11 mouse cellular contexts compared by ENCODE assay signal in the genomic region with DNA sequence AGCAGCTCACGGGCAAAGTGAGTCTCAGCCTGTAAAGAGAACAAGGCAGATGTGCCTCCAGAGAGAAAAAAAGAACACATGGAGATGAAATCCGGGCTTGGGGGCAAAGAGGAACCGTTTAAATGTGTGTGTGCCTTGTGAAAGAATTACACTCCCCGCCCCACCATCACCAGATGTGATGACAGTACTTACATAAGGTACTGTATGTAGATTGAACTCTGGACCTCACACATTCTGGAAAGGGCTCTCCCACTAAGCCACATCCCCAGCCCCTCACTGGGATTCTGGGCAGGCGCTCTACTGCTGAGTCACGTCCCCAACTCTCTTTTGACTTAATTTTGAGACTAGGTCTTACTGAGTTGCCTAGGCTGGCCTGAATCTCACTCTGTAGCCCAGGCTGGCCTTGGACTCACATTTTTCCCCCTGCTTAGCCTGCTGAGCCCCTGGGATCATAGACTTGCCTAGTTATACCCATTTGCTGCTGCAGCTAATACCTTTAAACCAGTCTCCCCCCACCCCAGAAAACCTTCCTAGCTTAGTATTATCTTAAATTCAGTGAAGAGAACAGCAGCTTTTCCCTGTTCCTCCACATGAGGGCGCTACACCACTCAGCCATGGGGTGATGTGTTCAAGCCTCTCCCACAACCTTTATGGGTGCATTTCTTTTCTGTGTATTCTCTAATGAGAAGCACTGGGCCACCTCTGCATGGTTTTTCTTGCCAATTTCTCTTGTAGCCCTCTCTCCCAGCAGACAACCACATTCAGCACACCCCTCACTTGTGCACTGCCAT. TPM values are rescaled to one million over a fixed set of nuclear protein-coding genes. Genes with fewer than 3 reads are reported as not detected.
DNase-seq lines count a peak whose midpoint lies in the region; ATAC-seq and TF ChIP-seq lines count a peak whose summit lies in the region.
"Had no signal": no experiment of that assay in that cellular context is flagged by ENCODE, and none has a peak within 500 bp of the region (broad histone marks: within the 10 kb centered on the region; RNA-seq: fewer than 3 reads in every experiment).

No protein-coding gene starts in this region.

- no peak overlapping the region for H3K4me2 ChIP-seq in midbrain, postnatal 0 days (ENCODE audit: low read depth, low read length, poor library complexity, severe bottlenecking)
- no peak overlapping the region for H3K4me2 ChIP-seq in midbrain, embryonic 14.5 days (ENCODE audit: low read length)
- H3K4me2 ChIP-seq: stomach, embryonic 15.5 days had no signal

- TF ChIP-seq POLR2A in cortical plate, adult 2 months (IDR thresholded peaks at IDR 0.05; ENCODE audit: extremely low read depth, insufficient read depth, low read length), result no peak

- no peaks in the 10 kb centered on the region for H3K4me1 ChIP-seq in midbrain, postnatal 0 days (ENCODE audit: insufficient read depth, low read length)
- H3K4me1 ChIP-seq in midbrain, embryonic 14.5 days (ENCODE audit: control insufficient read depth, insufficient read depth, low read length), result no peaks in the 10 kb centered on the region
- no peaks in the 10 kb centered on the region for H3K4me1 ChIP-seq in cortical plate, adult 2 months (ENCODE audit: control insufficient read depth, insufficient read depth, low read length)
- H3K4me1 ChIP-seq: stomach, embryonic 15.5 days had no signal

- no peak for ATAC-seq in midbrain, postnatal 0 days (ENCODE audit: low FRiP score)
- ATAC-seq in midbrain, embryonic 14.5 days (ENCODE audit: low FRiP score, low TSS enrichment), result no peak
- ATAC-seq in activated CD4-positive, CD25-positive, alpha-beta regulatory T cell, adult 4 months, result no peak
- ATAC-seq: midbrain, embryonic 16.5 days had no signal

- H3K27ac ChIP-seq in gastrocnemius, adult 2 months, result no peak overlapping the region
- H3K27ac ChIP-seq in midbrain, postnatal 0 days (ENCODE audit: low read depth, low read length), result no peak overlapping the region
- H3K27ac ChIP-seq in midbrain, embryonic 14.5 days (replicated peaks; ENCODE audit: low read depth, low read length), result no peak overlapping the region
- no peak overlapping the region for H3K27ac ChIP-seq in cortical plate, adult 2 months (ENCODE audit: insufficient read depth, low read length)
- H3K27ac ChIP-seq: stomach, embryonic 15.5 days had no signal

- no peaks in the 10 kb centered on the region for H3K9me3 ChIP-seq in midbrain, postnatal 0 days (ENCODE audit: low read length)
- H3K9me3 ChIP-seq in midbrain, embryonic 14.5 days (ENCODE audit: control insufficient read depth, low read length), result no peaks in the 10 kb centered on the region
- H3K9me3 ChIP-seq: stomach, embryonic 15.5 days had no signal

- no peak overlapping the region for H3K4me3 ChIP-seq in gastrocnemius, adult 2 months
- no peak overlapping the region for H3K4me3 ChIP-seq in midbrain, postnatal 0 days (ENCODE audit: low read depth, low read length)
- H3K4me3 ChIP-seq in midbrain, embryonic 14.5 days (replicated peaks; ENCODE audit: low read depth, low read length), result no peak overlapping the region
- no peak overlapping the region for H3K4me3 ChIP-seq in cortical plate, adult 2 months (ENCODE audit: insufficient read depth, low read length)
- H3K4me3 ChIP-seq: stomach, embryonic 15.5 days had no signal

- no peak overlapping the region for H3K9ac ChIP-seq in midbrain, postnatal 0 days (replicated peaks; ENCODE audit: low read length, poor library complexity, severe bottlenecking)
- no peak overlapping the region for H3K9ac ChIP-seq in midbrain, embryonic 14.5 days (replicated peaks; ENCODE audit: low read length)
- H3K9ac ChIP-seq: stomach, embryonic 15.5 days had no signal

- H3K27me3 ChIP-seq in midbrain, postnatal 0 days (ENCODE audit: insufficient read depth, low read length), result no peaks in the 10 kb centered on the region
- H3K27me3 ChIP-seq in midbrain, embryonic 14.5 days (ENCODE audit: control insufficient read depth, insufficient read depth, low read length), result no peaks in the 10 kb centered on the region
- H3K27me3 ChIP-seq: stomach, embryonic 15.5 days had no signal

- no peak for DNase-seq in gastrocnemius, adult 2 months
- DNase-seq in gastrocnemius, postnatal 36 days, result no peak
- DNase-seq in midbrain, postnatal 0 days (ENCODE audit: low spot score), result no peak
- no peak for DNase-seq in midbrain, embryonic 14.5 days
- peak; percentile 29 for DNase-seq in retina, embryonic 14.5 days (ENCODE audit: low spot score)
- DNase-seq in heart, postnatal 25 days (ENCODE audit: low spot score), result no peak
- DNase-seq: gastrocnemius, postnatal 14 days had no signal

- 70% methylated on average over 7 of the region's 7 CpGs for WGBS in midbrain, postnatal 0 days
- WGBS in midbrain, embryonic 14.5 days, result 69% methylated on average over 7 of the region's 7 CpGs

- peaks cover 8% of the 10 kb centered on the region for H3K36me3 ChIP-seq in midbrain, postnatal 0 days (ENCODE audit: insufficient read depth, low read length)
- no peaks in the 10 kb centered on the region for H3K36me3 ChIP-seq in midbrain, embryonic 14.5 days (ENCODE audit: control insufficient read depth, insufficient read depth, low read length)
- H3K36me3 ChIP-seq: stomach, embryonic 15.5 days had no signal

- intact Hi-C loops in gastrocnemius, adult 2 months (cut with DNase I), result no loop called here
- intact Hi-C loops in gastrocnemius, postnatal 36 days (cut with DNase I), result no loop called here
- intact Hi-C loops in heart, postnatal 25 days (cut with DNase I), result loop anchor here (10.0 kb wide), 1 partner anchor 169 kb away; no protein-coding TSS in a partner anchor

- TF ChIP-seq CTCF in gastrocnemius, adult 2 months (IDR thresholded peaks at IDR 0.05), result peak; percentile 51
- peak; percentile 57 for TF ChIP-seq CTCF in midbrain, postnatal 0 days (IDR thresholded peaks at IDR 0.05)
- peak; percentile 39; the same call in 1 of the 2 replicates for TF ChIP-seq CTCF in cortical plate, adult 2 months (IDR thresholded peaks at IDR 0.05; ENCODE audit: extremely low read depth, insufficient read depth, low read length)

RNA-seq across cellular contexts. Expression of gene Fis1, which starts 17.0 kb away (rescaled TPM):
- 100 to 1,000 TPM; 179 to 181 TPM for total RNA-seq in gastrocnemius, adult 2 months (2021)
- 100 to 1,000 TPM; 149 to 165 TPM for total RNA-seq in gastrocnemius, postnatal 36 days (2021)
- 217 and 246 TPM in 2 replicates for total RNA-seq in midbrain, postnatal 0 days (2014; rRNA removed)
- 391 and 425 TPM in 2 replicates for polyA plus RNA-seq in midbrain, postnatal 0 days (2015; fragmentation: Nextera tagmentation; extraction: Ambion mirVana)
- polyA plus RNA-seq in midbrain, embryonic 14.5 days (2014; fragmentation: Nextera tagmentation; extraction: Ambion mirVana), result 440 and 487 TPM in 2 replicates
- 416 and 433 TPM in 2 replicates for polyA plus RNA-seq in cortical plate, adult 2 months (2012; rRNA removed)
- 100 to 1,000 TPM; 446 to 499 TPM for polyA plus RNA-seq in activated CD4-positive, CD25-positive, alpha-beta regulatory T cell, adult 4 months (2017; shearing (Covaris generic))
- total RNA-seq in heart, postnatal 25 days (2021), result 100 to 1,000 TPM; 172 to 177 TPM

RNA-seq across cellular contexts. Expression of gene Ift22, which starts 28.1 kb away (rescaled TPM):
- total RNA-seq in gastrocnemius, adult 2 months (2021), result 1 to 10 TPM; 5.4 to 5.8 TPM
- total RNA-seq in gastrocnemius, postnatal 36 days (2021), result 1 to 10 TPM; 4.2 to 5.9 TPM
- 33.5 and 42.3 TPM in 2 replicates for total RNA-seq in midbrain, postnatal 0 days (2014; rRNA removed)
- 122 and 137 TPM in 2 replicates for polyA plus RNA-seq in midbrain, postnatal 0 days (2015; fragmentation: Nextera tagmentation; extraction: Ambion mirVana)
- 133 and 143 TPM in 2 replicates for polyA plus RNA-seq in midbrain, embryonic 14.5 days (2014; fragmentation: Nextera tagmentation; extraction: Ambion mirVana)
- polyA plus RNA-seq in cortical plate, adult 2 months (2012; rRNA removed), result 79.9 and 82.6 TPM in 2 replicates
- 1 to 10 TPM; 7.4 to 9.7 TPM for polyA plus RNA-seq in activated CD4-positive, CD25-positive, alpha-beta regulatory T cell, adult 4 months (2017; shearing (Covaris generic))
- 1 to 10 TPM; 8.8 to 8.9 TPM for total RNA-seq in heart, postnatal 25 days (2021)

RNA-seq across cellular contexts. Expression of gene Cldn15, which starts 30.3 kb away (rescaled TPM):
- 1 to 10 TPM; 2.1 to 2.3 TPM for total RNA-seq in gastrocnemius, adult 2 months (2021)
- 1 to 10 TPM; 1.7 to 1.8 TPM for total RNA-seq in gastrocnemius, postnatal 36 days (2021)
- 0.38 and 0.52 TPM in 2 replicates for total RNA-seq in midbrain, postnatal 0 days (2014; rRNA removed)
- polyA plus RNA-seq in midbrain, postnatal 0 days (2015; fragmentation: Nextera tagmentation; extraction: Ambion mirVana), result 0.07 and 0.32 TPM in 2 replicates
- polyA plus RNA-seq in midbrain, embryonic 14.5 days (2014; fragmentation: Nextera tagmentation; extraction: Ambion mirVana), result 0.13 and 0.31 TPM in 2 replicates
- polyA plus RNA-seq in cortical plate, adult 2 months (2012; rRNA removed), result 0.21 and 0.33 TPM in 2 replicates
- polyA plus RNA-seq in activated CD4-positive, CD25-positive, alpha-beta regulatory T cell, adult 4 months (2017; shearing (Covaris generic)), result not detected
- total RNA-seq in heart, postnatal 25 days (2021), result 10 to 100 TPM in 1 of 2 experiments, 1 to 10 TPM in 1; 8.9 to 10.4 TPM

RNA-seq across cellular contexts. Expression of gene Plod3, which starts 50.7 kb away (rescaled TPM):
- total RNA-seq in gastrocnemius, adult 2 months (2021), result 10 to 100 TPM; 15.2 to 20.6 TPM
- 10 to 100 TPM; 19.5 to 22.2 TPM for total RNA-seq in gastrocnemius, postnatal 36 days (2021)
- total RNA-seq in midbrain, postnatal 0 days (2014; rRNA removed), result 44.5 and 68.1 TPM in 2 replicates
- 26.7 and 29.3 TPM in 2 replicates for polyA plus RNA-seq in midbrain, postnatal 0 days (2015; fragmentation: Nextera tagmentation; extraction: Ambion mirVana)
- polyA plus RNA-seq in midbrain, embryonic 14.5 days (2014; fragmentation: Nextera tagmentation; extraction: Ambion mirVana), result 25.8 and 28.1 TPM in 2 replicates
- 34.5 and 36.6 TPM in 2 replicates for polyA plus RNA-seq in cortical plate, adult 2 months (2012; rRNA removed)
- polyA plus RNA-seq in activated CD4-positive, CD25-positive, alpha-beta regulatory T cell, adult 4 months (2017; shearing (Covaris generic)), result 1 to 10 TPM; 2.6 to 6.0 TPM
- 10 to 100 TPM; 37.5 to 40.4 TPM for total RNA-seq in heart, postnatal 25 days (2021)

RNA-seq across cellular contexts. Expression of gene Znhit1, which starts 51.7 kb away (rescaled TPM):
- total RNA-seq in gastrocnemius, adult 2 months (2021), result 10 to 100 TPM; 61.2 to 79.6 TPM
- total RNA-seq in gastrocnemius, postnatal 36 days (2021), result 10 to 100 TPM; 58.3 to 63.2 TPM
- 85.4 and 100 TPM in 2 replicates for total RNA-seq in midbrain, postnatal 0 days (2014; rRNA removed)
- polyA plus RNA-seq in midbrain, postnatal 0 days (2015; fragmentation: Nextera tagmentation; extraction: Ambion mirVana), result 153 and 176 TPM in 2 replicates
- 94.0 and 117 TPM in 2 replicates for polyA plus RNA-seq in midbrain, embryonic 14.5 days (2014; fragmentation: Nextera tagmentation; extraction: Ambion mirVana)
- 94.7 and 96.2 TPM in 2 replicates for polyA plus RNA-seq in cortical plate, adult 2 months (2012; rRNA removed)
- 10 to 100 TPM; 56.5 to 66.5 TPM for polyA plus RNA-seq in activated CD4-positive, CD25-positive, alpha-beta regulatory T cell, adult 4 months (2017; shearing (Covaris generic))
- 10 to 100 TPM; 57.2 to 67.0 TPM for total RNA-seq in heart, postnatal 25 days (2021)
